Mouse (Mus musculus): ENCODE measurements around the gene Nup205. TPM values are rescaled to one million over a fixed set of nuclear protein-coding genes. Genes with fewer than 3 reads are reported as not detected.

Gene Nup205
- polyA plus RNA-seq, 1 experiment from 2014 or later = 30.6 TPM

- Histone ChIP-seq H3K9me3 (ENCODE audit: control insufficient read depth, low read length) (no peaks in the 10 kb centered on the region), H3K4me3 (ENCODE audit: low read depth, low read length) (no peak overlapping the region), H3K27ac (ENCODE audit: low read depth, low read length) (no peak overlapping the region), H3K27me3 (ENCODE audit: control insufficient read depth, insufficient read depth, low read length) (no peaks in the 10 kb centered on the region), H3K9ac (replicated peaks; ENCODE audit: low read depth, low read length) (0 out of 2 replicates have a peak overlapping the region, but pooled peaks have one; percentile 16), H3K36me3 (ENCODE audit: control insufficient read depth, insufficient read depth, low read length) (no peaks in the 10 kb centered on the region), H3K4me2 (ENCODE audit: low read depth, low read length) (peak overlapping the region; percentile 53), H3K4me1 (ENCODE audit: control insufficient read depth, insufficient read depth, low read length) (peaks cover 23% of the 10 kb centered on the region; the same call in 1 of the 2 replicates)
- ATAC-seq (ENCODE audit: low read depth) = no peak
- WGBS = 60% methylated on average over 9 of the region's 9 CpGs
Measured at GRCm38 (mm10) chr6:35254136-35254904, 77.1 kb downstream of the Nup205 start.

- no peak for ATAC-seq (ENCODE audit: low read depth)
- H3K9me3 ChIP-seq (ENCODE audit: control insufficient read depth, low read length) = no peaks in the 10 kb centered on the region
- H3K4me3 ChIP-seq (ENCODE audit: low read depth, low read length) = no peak overlapping the region
- 85% methylated on average over 12 of the region's 12 CpGs for WGBS
- H3K27ac ChIP-seq (ENCODE audit: low read depth, low read length) = no peak overlapping the region
- no peaks in the 10 kb centered on the region for H3K36me3 ChIP-seq (ENCODE audit: control insufficient read depth, insufficient read depth, low read length)
- H3K27me3 ChIP-seq (ENCODE audit: control insufficient read depth, insufficient read depth, low read length) = no peaks in the 10 kb centered on the region
- H3K9ac ChIP-seq (replicated peaks; ENCODE audit: low read depth, low read length) = 0 out of 2 replicates have a peak overlapping the region, but pooled peaks have one; percentile 11
- H3K4me2 ChIP-seq (ENCODE audit: low read depth, low read length) = peak overlapping the region; percentile 53; the same call in 1 of the 2 replicates
- peaks cover 23% of the 10 kb centered on the region; the same call in 1 of the 2 replicates for H3K4me1 ChIP-seq (ENCODE audit: control insufficient read depth, insufficient read depth, low read length)
Measured at GRCm38 (mm10) chr6:35255017-35255416, 77.8 kb downstream of the Nup205 start.

DNA sequence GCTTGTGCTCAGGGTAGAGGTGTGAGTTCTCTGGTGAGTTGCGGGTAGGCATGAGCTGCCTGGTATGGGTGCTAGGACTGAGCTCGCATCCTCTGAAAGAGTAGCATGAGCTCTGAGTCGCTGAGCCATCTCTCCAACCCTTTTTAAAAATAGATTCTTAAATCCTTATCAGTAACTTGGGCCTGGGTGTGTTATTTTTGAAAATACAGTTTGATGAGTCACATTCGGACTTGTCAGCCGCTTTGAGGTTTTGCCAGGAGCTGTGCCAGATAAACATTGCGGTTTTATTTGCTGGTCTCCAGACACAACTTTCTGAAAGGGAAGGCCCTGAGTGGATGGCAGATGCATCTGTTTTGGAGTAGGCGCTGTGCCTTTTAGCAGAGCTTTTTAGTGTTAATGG, 79.5 kb downstream of the Nup205 start:
- Histone ChIP-seq H3K27ac (ENCODE audit: low read depth, low read length) (no peak overlapping the region), H3K4me1 (ENCODE audit: control insufficient read depth, insufficient read depth, low read length) (peaks cover 23% of the 10 kb centered on the region; the same call in 1 of the 2 replicates), H3K9me3 (ENCODE audit: control insufficient read depth, low read length) (no peaks in the 10 kb centered on the region), H3K27me3 (ENCODE audit: control insufficient read depth, insufficient read depth, low read length) (no peaks in the 10 kb centered on the region), H3K9ac (replicated peaks; ENCODE audit: low read depth, low read length) (no peak overlapping the region), H3K4me2 (ENCODE audit: low read depth, low read length) (no peak overlapping the region), H3K4me3 (ENCODE audit: low read depth, low read length) (no peak overlapping the region), H3K36me3 (ENCODE audit: control insufficient read depth, insufficient read depth, low read length) (no peaks in the 10 kb centered on the region; the same call in 1 of the 2 replicates)
- no peak for ATAC-seq (ENCODE audit: low read depth)
- WGBS = 89% methylated on average over 7 of the region's 7 CpGs

- no peak for ATAC-seq (ENCODE audit: low read depth)
- Histone ChIP-seq H3K4me2 (ENCODE audit: low read depth, low read length) (no peak overlapping the region), H3K4me3 (ENCODE audit: low read depth, low read length) (no peak overlapping the region), H3K9ac (replicated peaks; ENCODE audit: low read depth, low read length) (no peak overlapping the region), H3K27ac (ENCODE audit: low read depth, low read length) (no peak overlapping the region), H3K36me3 (ENCODE audit: control insufficient read depth, insufficient read depth, low read length) (no peaks in the 10 kb centered on the region; the same call in 1 of the 2 replicates), H3K9me3 (ENCODE audit: control insufficient read depth, low read length) (no peaks in the 10 kb centered on the region), H3K27me3 (ENCODE audit: control insufficient read depth, insufficient read depth, low read length) (no peaks in the 10 kb centered on the region), H3K4me1 (ENCODE audit: control insufficient read depth, insufficient read depth, low read length) (peaks cover 23% of the 10 kb centered on the region; the same call in 1 of the 2 replicates)
- 96% methylated on average over 13 of the region's 13 CpGs for WGBS
Measured at GRCm38 (mm10) chr6:35257626-35258190, 80.5 kb downstream of the Nup205 start.

DNA sequence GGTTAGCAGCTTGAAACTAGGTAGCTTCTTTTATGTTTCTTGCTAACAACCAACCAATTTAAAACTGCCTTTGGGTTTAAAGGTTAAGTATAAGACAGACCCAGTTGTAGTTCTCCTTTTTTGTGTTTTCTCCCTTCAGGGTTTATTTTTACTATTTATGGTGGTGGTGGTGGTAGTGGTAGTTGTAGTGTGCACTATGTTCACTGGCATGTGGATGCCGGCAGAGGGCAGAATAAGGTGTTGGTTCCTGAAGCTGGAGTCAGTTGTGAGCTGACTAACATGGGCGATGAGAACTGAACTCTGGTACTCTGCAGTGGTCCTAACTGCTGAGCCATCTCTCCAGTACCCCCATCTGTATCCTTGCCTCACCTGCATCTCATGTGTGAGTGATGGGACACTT, 81.7 kb downstream of the Nup205 start:
- H3K9ac ChIP-seq (replicated peaks; ENCODE audit: low read depth, low read length) = no peak overlapping the region
- H3K27ac ChIP-seq (ENCODE audit: low read depth, low read length) = no peak overlapping the region
- WGBS = 98% methylated on average over 2 of the region's 2 CpGs
- H3K4me3 ChIP-seq (ENCODE audit: low read depth, low read length) = no peak overlapping the region
- ATAC-seq (ENCODE audit: low read depth) = no peak
- H3K36me3 ChIP-seq (ENCODE audit: control insufficient read depth, insufficient read depth, low read length) = no peaks in the 10 kb centered on the region; the same call in 1 of the 2 replicates
- H3K4me1 ChIP-seq (ENCODE audit: control insufficient read depth, insufficient read depth, low read length) = peaks cover 16% of the 10 kb centered on the region; the same call in 1 of the 2 replicates
- H3K9me3 ChIP-seq (ENCODE audit: control insufficient read depth, low read length) = no peaks in the 10 kb centered on the region
- H3K27me3 ChIP-seq (ENCODE audit: control insufficient read depth, insufficient read depth, low read length) = no peaks in the 10 kb centered on the region
- no peak overlapping the region for H3K4me2 ChIP-seq (ENCODE audit: low read depth, low read length)

DNA sequence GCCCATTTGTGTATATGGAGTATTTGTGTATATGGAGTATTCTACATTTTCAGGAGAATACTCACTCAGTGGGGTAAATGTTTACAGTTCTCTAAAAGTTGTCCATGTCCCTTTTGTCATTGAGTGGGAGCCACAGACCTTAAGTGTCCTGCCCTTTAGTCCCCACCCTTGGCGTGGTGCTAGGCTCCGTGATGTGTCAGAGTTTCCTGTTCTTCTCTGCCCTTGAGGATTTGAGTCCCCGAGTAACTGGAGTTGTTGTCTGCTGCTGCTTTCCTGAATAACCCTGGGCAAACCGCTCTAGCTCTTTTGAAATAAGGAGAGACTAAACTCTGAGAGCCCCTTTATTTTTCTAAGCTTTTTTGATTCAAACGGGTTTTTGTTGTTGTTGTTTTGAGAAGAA, 82.3 kb downstream of the Nup205 start:
- Histone ChIP-seq H3K27ac (ENCODE audit: low read depth, low read length) (no peak overlapping the region), H3K27me3 (ENCODE audit: control insufficient read depth, insufficient read depth, low read length) (no peaks in the 10 kb centered on the region), H3K4me3 (ENCODE audit: low read depth, low read length) (no peak overlapping the region), H3K4me1 (ENCODE audit: control insufficient read depth, insufficient read depth, low read length) (peaks cover 10% of the 10 kb centered on the region; the same call in 1 of the 2 replicates), H3K4me2 (ENCODE audit: low read depth, low read length) (no peak overlapping the region), H3K9me3 (ENCODE audit: control insufficient read depth, low read length) (no peaks in the 10 kb centered on the region), H3K9ac (replicated peaks; ENCODE audit: low read depth, low read length) (no peak overlapping the region), H3K36me3 (ENCODE audit: control insufficient read depth, insufficient read depth, low read length) (no peaks in the 10 kb centered on the region; the same call in 1 of the 2 replicates)
- ATAC-seq (ENCODE audit: low read depth) = no peak
- WGBS = 87% methylated on average over 5 of the region's 5 CpGs

DNA sequence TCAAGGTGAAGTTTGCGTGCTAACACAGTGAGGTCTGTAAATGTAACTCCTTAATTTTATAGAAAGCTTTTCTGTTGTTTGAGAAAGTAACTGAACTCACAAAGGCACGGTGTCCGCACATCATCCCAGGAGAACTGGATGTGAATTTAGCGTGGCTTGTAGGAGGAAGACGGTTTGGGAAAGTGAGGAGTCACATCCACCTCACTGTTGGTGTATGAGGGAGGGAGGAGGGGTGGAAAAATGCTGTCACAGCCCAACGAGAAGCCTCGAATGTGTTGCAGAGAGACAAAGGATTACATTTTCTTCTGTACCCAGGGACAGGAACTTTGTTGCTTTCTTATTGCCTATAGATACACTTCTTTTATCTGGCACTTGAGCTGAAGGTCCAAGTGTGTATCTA, 83.3 kb downstream of the Nup205 start:
- H3K9ac ChIP-seq (replicated peaks; ENCODE audit: low read depth, low read length) = no peak overlapping the region
- H3K27me3 ChIP-seq (ENCODE audit: control insufficient read depth, insufficient read depth, low read length) = no peaks in the 10 kb centered on the region
- H3K27ac ChIP-seq (ENCODE audit: low read depth, low read length) = no peak overlapping the region
- H3K4me2 ChIP-seq (ENCODE audit: low read depth, low read length) = no peak overlapping the region
- no peaks in the 10 kb centered on the region; the same call in 1 of the 2 replicates for H3K36me3 ChIP-seq (ENCODE audit: control insufficient read depth, insufficient read depth, low read length)
- H3K9me3 ChIP-seq (ENCODE audit: control insufficient read depth, low read length) = no peaks in the 10 kb centered on the region
- 0 out of 2 replicates have a peak, but pooled peaks cover 5% of the 10 kb centered on the region for H3K4me1 ChIP-seq (ENCODE audit: control insufficient read depth, insufficient read depth, low read length)
- ATAC-seq (ENCODE audit: low read depth) = no peak
- no peak overlapping the region for H3K4me3 ChIP-seq (ENCODE audit: low read depth, low read length)
- 87% methylated on average over 7 of the region's 7 CpGs for WGBS

DNA sequence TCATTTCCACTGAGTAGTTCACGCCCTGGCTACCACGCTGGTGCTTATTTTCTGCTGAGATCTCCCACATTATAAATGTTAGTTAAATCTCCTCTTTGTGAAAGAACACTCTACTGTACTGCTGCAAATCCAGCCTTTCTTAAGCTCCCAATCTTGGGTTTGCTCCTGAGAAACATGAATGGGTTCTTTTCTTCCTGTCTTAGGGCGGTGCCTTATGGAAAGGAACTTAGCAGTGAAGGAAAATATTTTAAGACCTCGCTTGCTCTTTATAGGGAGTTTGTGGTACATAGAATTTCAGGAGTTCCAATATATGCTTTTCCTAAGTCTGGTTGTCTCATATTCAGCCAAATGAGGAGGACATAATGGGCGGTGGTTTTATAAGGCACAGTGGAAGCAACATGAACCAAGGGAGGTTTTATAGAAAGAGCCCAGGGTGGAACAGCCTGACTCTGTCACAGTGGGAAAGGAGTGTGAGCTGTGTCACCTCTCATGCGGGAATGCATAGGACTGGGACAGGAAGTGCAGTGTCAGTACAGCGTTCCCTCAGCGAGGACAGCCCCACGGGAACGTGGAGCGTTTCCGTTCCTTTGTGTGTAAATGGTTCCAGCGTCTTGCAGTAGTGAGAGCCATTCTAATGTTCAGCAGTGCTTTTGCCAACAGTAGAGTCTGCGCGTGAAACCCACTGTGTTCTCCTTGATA, 88.5 kb downstream of the Nup205 start:
- Histone ChIP-seq H3K9ac (replicated peaks; ENCODE audit: low read depth, low read length) (no peak overlapping the region), H3K4me3 (ENCODE audit: low read depth, low read length) (no peak overlapping the region), H3K9me3 (ENCODE audit: control insufficient read depth, low read length) (no peaks in the 10 kb centered on the region; the same call in 1 of the 2 replicates), H3K4me2 (ENCODE audit: low read depth, low read length) (no peak overlapping the region), H3K36me3 (ENCODE audit: control insufficient read depth, insufficient read depth, low read length) (no peaks in the 10 kb centered on the region; the same call in 1 of the 2 replicates), H3K27me3 (ENCODE audit: control insufficient read depth, insufficient read depth, low read length) (no peaks in the 10 kb centered on the region), H3K4me1 (ENCODE audit: control insufficient read depth, insufficient read depth, low read length) (no peaks in the 10 kb centered on the region), H3K27ac (ENCODE audit: low read depth, low read length) (no peak overlapping the region)
- 87% methylated on average over 15 of the region's 15 CpGs for WGBS
- ATAC-seq (ENCODE audit: low read depth) = no peak
